Mouse (Mus musculus) brain, adult 2 months (tissue): ENCODE results near the gene Pram1.
"Not testable (repeated sequence)": the region's sequence is repeated elsewhere in the genome, so short reads cannot be mapped to it uniquely, and the experiment has no call there.

Experiments
- DNase-seq: peaks from one replicate; pipeline ENCODE4 v3.0.0; 2011; ENCODE audit warnings: low read depth, low spot score

Pram1 gene

DNA sequence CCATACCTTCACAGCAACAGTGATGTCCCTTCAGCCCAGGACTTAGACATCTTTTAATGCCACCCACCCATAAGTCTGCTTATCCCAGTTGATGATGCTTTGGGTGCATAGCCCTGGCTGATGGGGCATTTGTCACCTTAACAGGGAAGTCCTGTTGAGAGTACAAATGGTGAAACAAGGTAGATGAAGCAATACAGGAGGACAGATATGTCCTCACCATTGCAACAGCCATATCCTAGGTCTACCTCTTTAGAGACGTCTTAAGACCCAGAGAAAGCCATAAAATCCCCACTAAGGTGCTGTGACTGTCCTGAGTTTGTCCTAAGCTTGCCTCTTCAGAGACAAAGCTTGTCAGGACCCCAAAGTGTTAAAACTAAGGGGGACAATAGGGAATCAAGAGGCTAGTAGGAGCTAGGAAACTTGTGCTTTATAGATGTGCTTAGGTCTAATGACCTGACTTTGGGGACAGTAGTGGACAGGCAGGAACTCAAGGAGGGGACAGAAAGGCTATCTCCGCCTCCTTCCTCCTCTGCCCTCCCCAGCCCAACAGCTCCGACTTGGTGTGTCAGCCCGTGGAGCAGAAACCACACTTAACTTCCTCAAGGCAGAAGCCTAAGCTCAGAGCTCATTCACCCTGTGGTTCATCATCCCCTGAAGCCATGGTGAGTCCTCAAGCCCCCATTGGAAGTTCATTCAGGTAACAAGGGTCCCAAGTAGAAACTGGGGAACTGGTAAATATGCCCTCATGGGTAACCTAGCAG is at the start of gene Pram1:
TSS of gene Pram1 (plus strand) at position 541 of the 761 bp plus-strand sequence.
- no peak for DNase-seq

DNA sequence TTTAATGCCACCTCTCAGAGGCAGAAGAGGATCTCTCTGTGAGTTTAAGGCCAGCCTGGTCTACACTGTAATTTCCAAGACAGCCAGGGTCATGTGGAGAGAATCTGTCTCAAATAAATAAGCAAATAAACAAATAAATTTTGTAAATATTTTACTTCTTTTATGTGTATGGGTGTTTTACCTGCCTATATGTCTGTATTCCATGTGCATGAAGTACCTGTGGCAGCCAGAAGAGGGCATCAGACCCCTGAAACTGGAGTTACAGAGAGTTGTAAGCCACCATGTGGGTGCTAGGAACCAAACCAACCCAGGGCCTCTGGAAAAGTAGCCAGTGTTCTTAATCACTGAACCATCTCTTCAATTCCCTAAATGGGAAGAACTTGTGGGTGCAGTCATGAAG is 40.6 kb upstream of the Pram1 start:
- DNase-seq: no peak

DNA sequence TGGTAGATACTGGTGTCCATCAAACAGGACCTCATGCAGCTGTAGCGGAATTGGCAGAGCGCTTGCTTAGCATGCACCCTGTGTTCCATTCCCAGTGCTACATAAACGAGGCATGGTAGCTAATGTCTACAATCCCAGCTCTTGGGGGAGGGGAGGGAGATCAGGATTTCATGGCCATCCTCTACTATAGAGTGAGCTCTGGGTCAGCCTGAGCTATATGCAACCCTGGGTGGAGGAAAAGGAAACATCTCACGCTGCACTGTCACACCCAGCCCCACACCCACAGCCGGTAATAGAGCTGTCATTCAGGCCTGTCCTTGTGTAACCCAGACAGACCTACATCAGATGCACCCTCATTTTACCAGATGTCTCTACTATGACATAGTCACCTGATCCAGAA is 39.4 kb upstream of the Pram1 start:
- DNase-seq: no peak

DNA sequence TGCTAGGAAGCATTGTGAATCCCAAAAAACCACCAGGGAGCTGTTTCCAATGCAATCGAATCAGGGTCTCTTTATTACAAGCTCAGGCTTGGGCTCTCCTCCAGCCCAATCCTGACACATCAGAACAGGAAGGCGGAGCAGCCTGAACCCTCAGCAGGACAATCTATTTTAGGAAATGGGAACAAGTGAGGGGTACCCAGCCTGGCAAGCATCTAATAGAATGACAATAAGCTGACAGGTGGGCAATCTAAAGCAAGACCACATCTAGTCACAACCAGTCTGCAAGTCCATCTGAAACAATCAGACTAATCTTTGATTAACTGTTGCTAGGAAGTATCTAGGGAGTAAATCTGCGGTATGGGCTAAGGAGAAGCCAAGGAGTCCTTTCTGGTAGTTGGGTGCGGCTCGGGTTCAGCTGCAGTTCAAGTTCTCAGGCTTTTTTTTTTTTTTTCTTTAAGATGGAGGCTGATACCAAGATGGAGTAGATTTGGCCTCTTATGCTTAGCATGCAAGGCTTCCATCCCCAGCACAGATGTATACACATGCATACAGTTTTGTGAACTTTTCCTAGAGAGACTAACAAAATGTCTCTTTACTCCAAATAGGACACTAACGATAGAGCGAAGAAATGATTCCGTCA is 37.9 kb upstream of the Pram1 start:
- no peak for DNase-seq

DNA sequence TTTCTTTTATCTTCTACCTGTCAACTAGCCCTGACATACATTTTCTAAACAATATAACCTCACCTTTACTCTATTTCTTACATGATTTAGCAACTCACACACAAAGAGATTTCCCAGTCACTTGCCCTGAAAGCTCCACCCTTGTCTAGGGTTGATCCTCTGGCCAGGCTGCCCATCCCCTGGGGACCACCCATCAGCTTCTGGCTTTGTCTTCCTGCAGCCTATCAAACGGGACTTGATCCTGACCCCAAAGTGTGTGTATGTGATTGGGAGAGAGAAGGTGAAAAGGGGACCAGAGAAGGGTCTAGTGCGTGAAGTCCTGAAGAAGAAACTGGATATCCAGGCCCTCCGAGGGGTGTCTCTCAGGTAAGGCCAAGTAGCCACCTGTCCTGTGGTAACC is 37.0 kb upstream of the Pram1 start:
- no peak for DNase-seq

DNA sequence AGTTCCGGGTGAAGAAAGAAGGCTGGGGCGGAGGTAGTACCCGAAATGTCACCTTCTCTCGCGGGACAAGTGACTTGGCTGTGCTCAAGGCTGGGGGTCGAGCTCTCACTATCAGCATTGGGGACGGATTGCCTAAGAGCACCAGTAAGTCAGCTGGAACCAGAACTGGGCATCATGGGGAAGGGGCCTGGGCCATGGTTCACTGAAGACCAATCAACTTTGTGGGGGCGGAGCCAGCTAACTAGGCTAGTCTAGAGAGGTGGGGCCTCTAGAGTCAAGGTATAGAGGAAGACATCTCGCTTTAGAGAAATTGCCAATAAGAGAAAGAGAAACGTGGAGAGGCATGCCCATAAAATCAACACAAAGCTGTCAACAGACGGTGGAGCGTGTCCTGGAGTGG is 35.9 kb upstream of the Pram1 start:
- DNase-seq: no peak

DNA sequence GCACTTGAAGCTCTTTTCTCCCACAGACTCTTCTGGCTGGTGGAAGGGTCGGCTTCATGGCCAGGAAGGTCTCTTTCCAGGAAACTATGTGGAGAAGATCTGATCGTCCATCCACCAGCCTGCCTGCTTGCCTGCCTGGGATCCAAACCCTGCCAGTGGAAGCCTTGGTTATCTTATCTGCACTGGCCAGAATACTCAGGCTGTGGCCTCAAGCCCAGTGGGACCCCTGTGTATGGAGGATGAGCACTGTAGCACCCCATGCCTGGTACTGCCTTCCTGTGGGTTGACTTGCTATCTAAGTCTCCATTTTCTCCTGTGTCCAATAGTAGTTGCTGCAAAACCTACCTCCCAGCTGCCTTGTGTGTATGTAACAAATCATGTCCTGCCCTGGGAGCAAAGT is 30.6 kb upstream of the Pram1 start:
- DNase-seq: no peak

DNA sequence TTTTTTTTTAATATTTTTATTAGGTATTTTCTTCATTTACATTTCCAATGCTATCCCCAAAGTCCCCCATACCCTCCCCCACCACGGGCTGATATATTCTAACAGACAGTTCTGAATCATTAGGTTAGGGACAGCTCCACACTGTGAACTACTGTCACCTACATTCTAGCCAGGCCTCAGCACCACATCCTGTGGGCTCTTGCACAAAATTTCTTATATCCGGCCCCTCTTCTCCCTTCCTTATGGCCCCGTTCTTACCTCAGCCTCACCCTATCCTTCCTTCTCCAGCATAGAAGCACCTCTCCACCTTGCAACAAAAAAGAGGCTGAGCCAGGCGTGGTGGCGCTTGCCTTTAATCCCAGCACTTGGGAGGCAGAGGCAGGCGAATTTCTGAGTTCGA is 27.3 kb upstream of the Pram1 start:
- no peak for DNase-seq

DNA sequence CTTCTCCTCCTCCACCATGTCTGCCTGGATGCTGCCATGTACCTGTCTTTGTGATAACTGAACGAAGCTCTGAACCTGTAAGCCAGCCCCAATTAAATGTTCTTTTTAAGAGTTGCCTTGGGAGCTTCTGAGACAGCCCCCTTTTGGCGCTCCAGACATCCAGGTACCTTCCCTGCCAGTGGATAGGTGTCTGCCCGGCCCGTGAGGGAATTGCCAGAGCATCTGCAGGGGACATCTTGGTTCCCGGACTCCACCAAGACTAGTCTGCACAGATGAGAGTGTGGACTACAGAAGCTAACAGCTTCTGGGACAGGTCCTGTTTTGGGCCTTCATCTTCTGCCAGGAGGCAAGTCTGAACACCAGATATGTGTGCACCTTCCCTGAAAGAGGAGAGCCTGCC is 24.1 kb upstream of the Pram1 start:
- not testable (repeated sequence) for DNase-seq

DNA sequence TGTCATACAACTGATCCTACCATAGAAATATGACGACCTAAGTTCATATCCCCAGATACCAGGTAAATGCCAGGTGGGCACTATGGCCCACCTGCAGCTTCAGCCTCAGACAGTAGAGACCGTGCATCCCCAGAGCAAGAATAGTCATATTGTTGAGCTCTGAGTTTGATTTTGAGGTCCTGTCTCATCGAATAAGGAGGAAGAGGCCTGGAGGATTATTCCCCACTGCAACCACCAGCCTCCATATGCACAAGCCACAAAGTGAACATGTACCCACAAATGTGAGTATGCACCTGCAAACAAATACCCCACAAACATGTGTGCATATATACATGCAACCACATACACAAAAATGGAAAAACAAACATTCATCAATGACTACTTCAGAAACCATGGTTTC is 10.6 kb upstream of the Pram1 start:
- no peak for DNase-seq

DNA sequence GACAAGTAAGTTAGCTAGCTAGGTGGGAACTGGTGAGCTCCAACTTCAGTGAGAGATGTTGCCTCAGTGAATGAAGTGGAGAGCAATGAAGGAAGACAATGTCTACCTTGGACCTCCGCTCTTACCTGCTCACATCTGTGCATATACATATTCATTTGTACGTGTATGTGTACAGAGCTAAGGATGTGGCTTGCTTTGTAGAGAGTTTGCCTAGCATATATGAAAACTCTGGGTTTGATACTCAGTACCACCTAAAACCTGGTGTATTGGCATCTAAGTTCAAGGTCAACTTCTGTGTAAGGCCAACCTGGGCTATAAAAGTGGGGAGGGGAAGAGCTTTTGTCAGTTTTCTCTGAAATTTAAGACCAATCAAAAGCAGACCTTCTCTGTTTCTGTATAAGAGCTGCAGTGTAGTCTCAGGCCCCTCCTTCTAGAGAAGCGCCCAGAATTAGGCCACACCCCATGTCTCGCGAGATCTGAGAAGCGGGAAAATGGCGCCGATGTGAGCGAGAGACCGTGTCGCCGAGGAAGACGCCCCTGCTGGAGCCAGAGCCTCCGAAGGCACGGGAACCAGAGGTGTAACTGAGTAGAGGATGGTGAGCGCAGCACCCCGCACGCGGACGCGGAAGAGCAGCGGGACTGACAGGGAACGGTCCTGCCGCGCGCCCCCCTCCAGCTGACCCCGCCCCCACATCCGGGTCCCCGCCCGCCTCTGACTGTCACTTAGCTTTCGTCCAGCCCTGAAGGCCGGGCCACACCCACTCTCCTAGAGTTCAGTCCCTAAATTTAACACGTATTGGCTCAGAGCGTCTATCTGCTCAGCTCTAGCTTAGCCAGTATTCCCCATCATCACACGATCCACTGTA is 9.0 kb upstream of the Pram1 start, which contains the start of gene Zfp414:
TSS of gene Zfp414 (plus strand) at position 470 of the 866 bp plus-strand sequence.
- DNase-seq: peak; percentile 97

DNA sequence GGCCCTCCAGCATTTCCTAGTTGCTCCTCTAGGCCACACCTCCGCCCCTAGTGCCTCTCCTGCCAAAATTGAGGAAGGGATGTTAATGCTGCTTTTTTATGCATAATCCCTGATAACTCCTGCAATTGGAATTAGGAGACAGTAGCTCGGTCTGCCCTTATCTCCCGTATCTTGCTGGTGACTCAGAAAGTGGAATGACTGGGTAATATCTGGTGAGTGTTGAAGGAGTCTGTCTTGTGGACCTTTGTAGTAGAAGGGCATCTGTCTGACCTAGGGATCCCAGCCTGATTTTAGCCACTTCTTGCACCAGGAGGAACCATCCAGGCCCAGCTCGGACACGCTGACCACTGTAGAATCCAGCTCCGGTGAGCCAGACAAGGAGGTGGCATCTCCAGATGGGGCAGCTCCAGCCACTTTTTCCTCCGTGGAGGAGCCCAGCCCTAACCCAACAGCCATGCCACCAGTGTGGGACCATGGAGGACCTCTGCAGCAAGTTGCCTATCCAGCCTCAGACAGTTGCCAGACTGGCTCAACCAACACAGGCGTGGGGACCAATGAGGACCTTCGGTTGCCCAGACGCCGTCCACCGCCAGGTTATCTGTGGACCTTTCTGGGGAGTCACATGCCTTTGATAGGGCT is 8.2 kb upstream of the Pram1 start:
- no peak for DNase-seq

DNA sequence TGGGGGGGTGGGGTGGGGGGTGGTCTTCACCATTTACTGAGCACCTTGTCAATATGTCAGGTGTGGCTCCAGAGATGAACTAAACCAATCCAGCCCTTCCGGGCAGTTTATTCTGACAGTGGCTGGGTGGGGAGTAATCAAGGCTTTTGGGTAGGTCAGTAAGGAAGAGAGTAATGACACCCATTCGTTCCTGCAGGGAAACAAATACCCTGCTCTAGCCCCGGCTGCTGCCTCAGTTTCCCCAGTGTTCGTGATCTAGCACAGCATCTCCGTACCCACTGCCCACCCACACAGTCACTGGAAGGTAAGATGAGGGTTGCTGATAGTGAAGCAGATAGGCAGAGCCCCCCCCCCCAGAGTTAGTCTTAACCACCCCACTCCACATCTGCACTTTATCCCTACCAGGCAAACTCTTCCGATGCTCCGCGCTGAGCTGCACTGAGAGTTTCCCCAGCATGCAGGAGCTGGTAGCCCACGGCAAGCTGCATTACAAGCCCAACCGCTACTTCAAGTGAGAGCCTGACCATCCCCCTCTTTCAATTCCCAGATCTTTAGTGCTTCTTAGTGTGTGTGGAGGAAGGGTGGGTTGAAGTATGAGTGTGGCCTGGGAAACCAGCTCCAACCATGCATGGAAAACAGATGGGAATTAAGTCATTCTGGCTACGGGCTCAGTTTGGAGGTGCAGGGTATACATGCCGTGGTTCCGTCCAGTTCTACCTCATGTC is 7.5 kb upstream of the Pram1 start:
- peak; percentile 40 for DNase-seq

DNA sequence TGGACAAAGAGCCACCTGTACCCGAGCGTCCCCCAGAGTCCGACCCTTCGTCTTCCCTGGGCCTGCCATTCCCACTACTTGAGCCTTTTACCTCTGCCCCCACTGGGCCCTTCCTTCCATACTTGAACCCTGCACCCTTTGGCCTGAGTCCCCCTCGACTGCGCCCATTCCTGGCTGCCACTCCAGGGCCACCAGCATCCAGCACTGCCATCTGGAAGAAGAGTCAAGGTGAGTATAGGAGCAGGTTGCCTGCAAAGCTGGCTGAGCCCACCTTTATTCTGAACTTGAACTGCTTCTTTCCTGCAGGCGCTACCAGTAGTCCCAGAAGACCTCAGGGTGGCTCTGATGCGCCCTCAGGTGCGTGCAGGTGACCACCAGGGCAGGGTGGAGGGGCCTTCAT is 6.6 kb upstream of the Pram1 start:
- no peak for DNase-seq

DNA sequence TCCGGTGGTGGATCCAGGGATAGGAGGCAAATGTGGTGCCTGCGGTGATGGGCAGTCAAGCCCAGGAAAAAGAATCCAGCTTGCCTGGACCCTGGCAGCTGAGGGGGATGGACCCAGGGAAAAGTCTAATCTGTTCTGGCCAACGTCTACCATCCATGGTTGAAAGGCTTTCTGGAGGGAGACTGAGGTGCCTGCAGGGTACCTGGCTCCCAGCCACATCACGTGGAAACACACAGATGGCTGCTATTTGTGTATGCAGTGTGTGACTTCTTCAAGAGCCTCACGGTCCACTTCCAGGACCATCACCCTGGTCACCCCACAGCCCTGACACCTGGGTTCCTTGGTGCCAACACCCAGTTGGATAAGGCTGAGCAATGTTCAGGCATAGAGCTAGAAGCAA is 6.1 kb upstream of the Pram1 start:
- DNase-seq: peak; percentile 92

DNA sequence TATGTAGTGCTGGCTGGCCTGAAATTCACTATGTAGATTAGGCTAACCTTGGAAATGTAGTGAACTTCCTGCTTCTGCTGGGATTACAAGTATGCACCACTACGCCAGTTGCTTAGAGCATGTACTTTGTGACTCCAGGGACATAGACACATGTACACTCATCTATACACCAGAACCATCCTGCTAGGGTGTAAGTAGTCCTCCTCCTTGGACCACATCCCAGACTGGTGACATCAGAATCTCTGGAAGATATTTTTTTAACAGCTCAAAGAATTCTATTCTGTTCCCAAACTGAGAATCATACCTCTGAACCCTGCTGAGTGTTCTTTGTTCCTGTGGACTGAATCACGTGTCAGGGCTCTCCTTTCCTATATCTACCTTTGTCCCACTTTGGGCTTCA is 818 bp upstream of the Pram1 start:
- DNase-seq: peak; percentile 80

DNA sequence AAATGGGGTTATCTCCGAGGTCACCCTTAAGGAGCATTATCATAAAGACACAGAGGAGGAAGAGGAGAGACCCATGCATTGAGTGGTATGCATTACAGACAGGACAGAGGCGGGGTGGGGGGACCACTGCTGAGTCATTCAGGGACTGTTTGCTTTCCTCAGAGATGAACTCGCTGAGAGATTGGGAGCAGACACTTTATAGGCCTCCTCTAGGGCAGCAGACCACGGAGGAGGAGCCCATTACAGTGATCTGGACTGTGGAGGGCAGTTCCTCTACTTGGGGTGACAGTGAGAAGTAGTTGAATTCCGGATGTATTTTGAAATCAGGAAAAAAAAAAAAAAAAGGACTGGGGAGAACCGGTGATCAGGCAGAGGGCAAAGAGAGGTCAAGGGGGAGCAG is 1.9 kb downstream of the Pram1 start:
- no peak for DNase-seq

DNA sequence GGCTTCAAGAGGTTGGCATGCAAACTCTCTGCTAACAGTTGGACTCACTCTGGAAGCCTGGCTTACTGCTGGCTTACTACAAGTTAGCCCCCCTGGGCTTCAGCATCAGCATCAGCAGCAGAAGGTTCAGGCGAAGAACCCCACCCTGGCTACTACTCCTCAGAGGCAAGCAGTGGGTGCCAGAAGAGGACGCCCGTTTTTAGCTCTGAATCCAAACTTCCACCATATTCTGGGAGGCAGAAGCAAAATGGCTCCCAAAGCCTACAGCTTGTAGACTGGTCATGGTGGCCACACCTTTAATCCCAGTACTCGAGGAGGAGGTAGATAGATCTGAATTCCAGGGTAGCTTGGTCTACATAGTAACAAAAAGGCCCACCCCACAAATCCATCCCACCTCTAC is 6.2 kb downstream of the Pram1 start:
- DNase-seq: no peak

DNA sequence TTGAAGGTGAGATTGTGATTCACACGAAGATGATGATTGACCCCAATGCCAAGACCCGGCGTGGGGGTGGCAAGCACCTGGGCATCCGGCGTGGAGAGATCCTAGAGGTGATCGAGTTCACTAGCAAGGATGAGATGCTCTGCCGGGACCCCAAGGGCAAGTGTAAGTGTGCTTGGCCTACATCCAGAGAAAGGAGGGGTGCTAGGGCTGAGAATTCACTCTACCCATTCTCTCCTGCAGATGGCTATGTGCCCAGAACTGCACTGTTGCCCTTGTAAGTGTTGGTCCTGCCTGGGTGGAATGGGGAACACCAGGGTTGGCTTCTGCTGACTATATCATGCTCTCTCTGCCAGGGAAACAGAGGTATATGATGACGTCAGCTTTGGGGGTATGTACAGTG is 7.2 kb downstream of the Pram1 start:
- no peak for DNase-seq

DNA sequence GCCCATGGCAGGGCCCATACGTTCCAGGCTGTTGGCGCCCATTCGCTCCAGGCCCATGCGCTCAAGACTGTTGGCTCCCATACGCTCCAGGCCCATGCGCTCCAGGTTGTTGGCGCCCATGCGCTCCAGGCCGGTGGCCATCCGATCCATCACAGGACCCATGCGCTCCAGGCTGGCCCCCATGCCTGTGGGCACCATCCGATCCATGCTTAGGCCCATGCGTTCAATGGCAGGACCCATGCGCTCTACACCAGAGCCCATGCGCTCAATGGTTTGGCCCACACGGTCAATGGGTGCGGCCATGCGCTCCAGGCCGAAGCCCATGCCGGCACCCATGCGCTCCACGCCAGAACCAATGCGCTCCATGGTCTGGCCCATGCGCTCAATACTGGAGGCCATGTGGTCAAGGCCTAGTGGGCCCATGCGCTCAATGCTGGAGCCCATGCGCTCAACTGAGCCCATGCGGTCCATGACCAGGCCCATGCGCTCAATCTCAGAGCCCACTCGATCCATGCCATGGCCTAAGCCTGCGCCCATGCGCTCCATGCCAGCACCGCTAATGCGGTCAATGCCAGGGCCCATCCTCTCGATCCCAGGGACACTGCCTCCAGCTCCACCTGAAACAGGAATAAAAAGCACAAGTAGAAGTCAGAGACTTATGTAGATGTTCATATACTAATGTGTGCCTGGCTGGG is 12.1 kb downstream of the Pram1 start:
- DNase-seq: no peak

DNA sequence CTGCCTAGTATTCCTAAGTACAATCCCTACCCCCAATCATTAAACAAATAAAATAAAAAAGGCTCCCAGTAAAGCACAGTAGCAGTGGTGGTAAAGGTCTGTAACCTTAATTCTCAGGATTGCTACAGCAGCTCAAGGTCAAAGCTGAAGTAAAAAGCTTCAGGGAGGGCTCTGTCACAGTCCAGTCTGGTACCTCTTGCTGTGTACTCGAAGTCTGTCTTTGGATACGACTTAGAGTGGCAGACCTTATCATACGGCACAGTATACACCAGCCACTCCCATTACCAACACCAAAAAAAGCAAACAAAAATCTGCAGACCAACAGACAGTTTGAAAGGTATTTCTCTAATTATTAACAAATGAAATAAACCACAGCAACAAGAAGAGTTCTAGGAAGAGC is 29.0 kb downstream of the Pram1 start:
- DNase-seq: no peak
